Mouse (Mus musculus) kidney, postnatal 4 days (tissue): ENCODE measurements around the gene Golga5.
"Not testable (repeated sequence)": the region's sequence is repeated elsewhere in the genome, so short reads cannot be mapped to it uniquely, and the experiment has no call there.

Experiments
- DNase-seq, 2 experiments: peaks; one replicate each; pipeline ENCODE4 v3.0.0; 2021; ENCODE audit warnings: mixed read lengths in 2 of 2

Golga5 gene

DNA sequence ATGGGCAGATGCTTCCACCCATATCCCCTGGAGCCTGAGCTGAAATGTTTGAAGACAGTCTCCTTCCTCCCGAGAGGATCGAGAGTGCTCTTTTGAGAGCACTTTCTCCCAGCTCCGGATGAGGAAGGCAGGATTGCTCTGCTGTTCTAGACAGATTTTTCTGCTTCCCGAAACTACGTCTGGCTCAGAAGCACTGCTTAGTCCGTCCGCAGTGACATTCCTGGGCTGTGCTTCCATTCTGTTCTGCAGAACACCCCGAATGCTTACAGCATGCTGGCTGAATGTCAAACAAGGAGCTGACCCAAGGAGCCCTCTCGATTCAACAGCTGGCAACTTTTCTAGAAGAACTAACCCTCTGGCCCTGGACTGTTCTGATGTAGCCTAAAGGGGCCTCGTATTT lies 18.5 kb upstream of the Golga5 start:
- no peak for DNase-seq

DNA sequence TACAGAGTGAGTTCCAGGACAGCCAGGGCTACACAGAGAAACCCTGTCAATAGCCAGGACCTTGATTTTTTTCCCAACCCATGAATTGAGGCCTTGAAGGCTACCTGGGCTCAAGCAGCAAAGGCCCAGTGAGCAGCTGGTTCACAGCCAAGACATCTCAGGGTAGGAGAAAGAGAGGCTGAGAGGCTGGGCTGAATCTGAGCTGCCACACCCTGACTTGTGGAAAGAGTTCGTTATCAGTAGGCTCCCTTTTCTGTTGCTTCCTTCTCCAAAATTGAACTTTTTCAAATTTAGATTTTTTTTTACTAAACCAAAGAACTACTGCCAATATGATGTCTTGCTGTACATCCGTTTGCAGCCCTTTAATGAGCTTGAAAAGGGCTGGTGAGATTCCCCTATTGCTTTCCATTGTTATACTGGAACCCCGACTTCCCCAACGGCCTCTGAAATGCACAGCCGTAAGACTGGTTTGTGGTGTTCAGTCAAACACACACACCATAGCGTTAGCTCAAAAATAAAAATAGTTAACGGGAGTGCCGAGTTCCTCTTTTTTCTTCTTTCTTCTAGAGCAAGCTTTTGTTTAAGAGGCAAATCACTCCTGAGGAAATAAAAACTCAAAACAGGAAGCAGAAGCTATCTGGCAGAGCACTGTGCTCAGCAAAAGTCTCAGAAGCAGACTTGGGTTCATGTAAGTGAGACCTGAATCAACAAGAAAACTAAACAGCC lies 17.6 kb upstream of the Golga5 start:
- DNase-seq: no peak

DNA sequence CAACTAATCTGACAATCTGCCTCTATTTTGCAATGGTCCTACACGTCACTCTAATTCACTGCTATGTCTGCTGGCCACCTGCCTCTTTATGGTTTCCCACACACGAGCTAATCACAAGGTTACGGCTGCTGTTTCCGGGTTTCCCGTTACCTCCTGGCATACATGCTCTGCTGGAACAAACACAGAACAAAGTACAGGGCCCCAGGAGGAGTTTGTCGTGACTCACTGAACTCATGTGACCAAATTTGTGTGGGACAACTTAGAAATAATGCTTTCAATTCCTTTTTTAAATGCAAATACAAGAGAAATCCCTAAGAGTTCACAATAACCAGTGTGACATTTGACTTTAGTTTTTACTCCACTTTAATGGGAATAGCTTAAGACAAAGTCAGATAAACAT lies 15.4 kb upstream of the Golga5 start:
- peak; percentile 27 to 48 for DNase-seq

DNA sequence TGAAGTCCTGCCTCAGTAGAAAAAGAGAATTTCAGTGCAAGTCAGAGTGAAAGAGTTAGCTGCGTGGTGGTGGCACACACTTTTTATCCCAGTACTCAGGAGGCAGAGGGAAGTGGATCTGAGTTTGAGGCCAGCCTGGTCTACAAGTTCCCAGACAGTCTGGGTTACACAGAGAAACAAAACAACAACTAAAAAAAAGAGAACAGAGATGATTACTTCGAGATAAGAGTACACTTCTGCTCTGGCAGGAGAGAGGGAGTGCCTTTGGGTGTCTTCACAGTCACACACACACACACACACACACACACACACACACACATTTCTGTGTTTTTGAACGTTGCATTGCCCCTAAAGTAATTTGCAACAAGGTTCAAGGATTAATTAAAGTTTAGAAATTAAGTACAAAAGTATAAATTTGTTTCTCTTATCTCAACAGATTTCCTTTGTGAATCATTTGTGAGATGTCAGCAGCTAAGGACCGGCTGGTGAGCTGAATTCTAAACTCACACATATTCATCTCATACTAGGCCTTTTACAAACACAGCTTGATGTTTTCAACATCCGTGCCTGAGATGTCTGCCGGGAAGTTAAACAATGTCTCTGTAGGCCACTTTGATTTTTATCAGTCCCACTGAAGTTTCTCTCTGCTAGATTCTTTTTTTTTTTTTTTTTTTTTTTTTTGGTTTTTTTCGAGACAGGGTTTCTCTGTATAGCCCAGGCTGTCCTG lies 12.3 kb upstream of the Golga5 start:
- no peak for DNase-seq

DNA sequence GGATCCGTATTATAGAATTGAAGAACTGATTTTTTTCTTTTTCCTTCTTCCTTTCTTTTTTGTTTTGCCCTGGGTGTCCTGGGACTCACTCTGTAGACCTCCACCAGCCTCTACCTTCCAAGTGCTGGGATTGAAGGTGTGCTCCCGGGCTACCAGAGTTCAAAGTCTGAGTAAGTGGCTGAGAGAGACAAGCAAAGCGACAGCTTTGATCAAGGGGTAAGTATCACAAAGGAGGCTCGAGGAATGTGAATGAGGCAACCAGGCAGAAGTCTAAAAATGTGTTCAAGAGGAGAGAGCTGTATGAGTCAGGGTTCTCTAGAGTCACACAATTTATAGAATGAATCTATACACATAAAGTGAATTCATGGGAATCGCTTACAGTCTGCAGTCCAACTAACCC lies 8.9 kb upstream of the Golga5 start:
- DNase-seq: no peak

DNA sequence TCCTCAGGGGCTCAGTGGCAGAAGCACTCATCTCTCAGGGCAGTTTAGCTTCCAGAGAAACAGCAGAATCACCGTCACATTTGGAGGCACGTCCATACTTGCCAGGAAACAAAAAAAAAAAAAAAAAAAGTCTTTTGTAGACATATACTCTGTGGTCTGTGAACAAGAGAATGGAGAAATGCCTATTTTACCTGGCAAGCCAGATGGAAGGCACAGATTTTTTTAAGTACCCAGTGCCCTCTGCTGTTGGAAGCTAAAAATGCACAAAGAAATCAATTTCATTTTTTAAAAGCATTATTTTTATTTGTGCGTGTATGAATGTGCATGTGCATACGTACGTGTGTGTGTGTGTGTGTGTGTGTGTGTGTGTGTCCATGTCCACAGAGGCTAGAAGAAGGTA lies 7.8 kb upstream of the Golga5 start:
- no peak for DNase-seq

DNA sequence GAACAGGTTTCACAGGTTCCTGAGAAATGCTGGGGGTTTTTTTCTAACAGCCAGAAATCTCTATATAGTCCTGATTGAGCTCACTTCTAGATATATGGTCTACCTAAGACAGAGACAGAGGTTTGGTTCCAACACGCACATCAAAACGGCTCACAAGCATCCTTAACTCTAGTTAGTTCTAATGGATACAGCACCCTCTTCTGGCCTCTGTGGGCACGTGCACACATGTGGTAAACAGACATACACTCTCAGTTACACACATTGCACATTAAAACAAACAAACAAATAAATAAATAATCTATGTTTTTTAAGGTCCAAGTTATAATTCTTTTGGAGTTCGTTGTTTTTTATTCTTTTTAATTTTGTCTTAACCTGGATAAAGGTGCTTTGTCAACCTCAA lies 4.3 kb upstream of the Golga5 start:
- peak in 1 of 2 experiments; percentile 9 for DNase-seq

DNA sequence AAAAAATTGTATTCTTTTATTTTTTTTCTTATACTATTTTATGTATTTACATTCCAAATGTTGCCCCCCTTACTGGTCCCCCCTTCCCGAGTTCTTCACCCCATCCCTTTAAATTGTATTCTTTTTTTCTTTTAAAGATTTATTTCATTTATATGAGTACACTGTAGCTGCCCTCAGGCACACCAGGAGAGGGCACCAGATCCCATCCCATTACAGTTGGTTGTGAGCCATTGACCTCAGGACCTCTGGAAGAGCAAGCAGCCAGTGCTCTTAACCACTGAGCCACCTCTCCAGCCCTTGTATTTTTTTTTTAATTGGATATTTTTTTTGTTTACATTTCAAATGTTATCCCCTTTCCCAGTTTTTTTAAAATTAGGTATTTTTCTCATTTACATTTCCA lies 799 bp upstream of the Golga5 start:
- DNase-seq: no peak

DNA sequence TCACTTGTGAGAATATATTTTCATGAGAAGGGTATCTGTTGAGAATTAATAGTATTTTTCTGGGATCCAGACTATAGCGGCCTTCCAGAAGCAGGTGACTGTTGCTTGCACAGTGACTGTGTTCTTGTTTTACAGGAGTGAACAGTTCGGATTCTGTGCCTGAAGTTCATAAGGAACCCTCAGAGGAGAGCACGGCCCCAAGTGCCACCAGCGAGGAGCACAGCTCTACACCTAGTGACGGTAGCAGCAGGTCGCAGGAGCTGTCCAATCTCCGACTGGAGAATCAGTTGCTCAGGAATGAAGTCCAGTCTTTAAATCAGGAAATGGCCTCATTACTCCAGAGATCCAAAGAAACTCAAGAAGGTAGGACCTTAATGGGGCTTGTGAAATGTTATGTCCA lies 5.5 kb downstream of the Golga5 start:
- no peak for DNase-seq

DNA sequence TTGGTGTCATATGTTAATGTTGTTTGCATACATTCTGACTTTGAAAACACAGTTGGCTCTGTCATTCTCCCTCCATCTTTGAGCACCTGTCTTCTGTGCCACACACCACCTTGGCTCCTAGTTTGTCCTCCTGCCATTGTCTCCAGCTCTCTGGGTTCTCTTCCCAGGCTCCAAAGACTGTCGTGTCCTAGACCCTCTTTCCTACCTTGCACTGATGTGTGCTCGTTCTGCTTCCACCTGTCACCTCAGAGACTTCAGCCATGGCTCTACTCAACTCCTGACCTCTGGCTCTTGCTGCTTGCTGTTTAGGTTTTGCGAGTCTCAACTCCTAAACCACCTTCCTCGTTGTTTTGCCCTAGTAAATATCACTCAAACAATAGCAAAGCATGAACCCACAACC lies 11.5 kb downstream of the Golga5 start:
- DNase-seq: no peak

DNA sequence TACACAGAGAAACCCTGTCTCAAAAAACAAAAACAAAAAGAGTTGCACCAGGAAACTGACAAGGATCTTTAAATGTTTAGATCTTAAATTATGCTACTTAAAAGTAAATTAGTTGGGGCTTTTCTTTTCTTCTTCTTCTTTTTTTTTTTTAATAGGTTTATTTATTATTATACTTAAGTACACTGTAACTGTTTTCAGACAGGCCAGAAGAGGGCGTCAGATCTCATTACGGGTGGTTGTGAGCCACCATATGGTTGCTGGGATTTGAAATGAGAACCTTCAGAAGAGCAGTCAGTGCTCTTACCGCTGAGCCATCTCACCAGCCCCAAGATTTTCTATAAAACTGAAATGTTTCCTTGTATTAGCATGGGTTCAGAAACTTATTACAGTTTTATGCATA lies 16.0 kb downstream of the Golga5 start:
- DNase-seq: no peak

DNA sequence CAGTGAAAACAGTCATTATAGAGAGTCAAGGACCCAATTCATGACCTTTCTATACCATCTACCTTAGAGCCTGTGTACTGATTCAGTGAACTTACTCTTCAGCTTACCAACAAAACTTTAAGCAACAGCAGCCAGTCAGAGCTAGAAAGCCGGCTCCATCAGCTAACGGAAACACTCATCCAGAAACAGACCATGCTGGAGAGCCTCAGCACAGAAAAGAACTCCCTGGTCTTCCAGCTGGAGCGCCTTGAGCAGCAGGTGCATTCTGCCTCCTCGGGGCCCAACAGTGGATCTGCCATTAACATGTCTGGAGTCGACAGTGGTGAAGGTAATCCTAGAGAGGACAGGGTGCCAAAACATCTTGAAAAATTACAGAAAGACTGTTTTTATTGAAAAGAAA lies 23.0 kb downstream of the Golga5 start:
- no peak for DNase-seq

DNA sequence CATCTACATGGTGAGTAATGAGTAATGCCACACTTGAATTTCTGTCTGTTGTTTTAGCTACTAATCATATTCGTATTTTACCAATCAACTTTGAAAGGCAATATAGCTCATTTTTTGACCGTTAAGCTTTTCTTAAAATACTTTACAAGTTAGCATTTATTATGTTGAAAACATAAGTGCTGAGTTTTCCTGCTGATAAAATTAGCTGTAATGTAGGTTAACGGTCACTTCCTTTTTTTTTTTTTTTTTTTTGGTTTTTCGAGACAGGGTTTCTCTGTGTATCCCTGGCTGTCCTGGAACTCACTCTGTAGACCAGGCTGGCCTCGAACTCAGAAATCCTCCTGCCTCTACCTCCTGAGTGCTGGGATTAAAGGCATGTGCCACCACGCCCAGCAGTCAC lies 26.8 kb downstream of the Golga5 start:
- not testable (repeated sequence) for DNase-seq

DNA sequence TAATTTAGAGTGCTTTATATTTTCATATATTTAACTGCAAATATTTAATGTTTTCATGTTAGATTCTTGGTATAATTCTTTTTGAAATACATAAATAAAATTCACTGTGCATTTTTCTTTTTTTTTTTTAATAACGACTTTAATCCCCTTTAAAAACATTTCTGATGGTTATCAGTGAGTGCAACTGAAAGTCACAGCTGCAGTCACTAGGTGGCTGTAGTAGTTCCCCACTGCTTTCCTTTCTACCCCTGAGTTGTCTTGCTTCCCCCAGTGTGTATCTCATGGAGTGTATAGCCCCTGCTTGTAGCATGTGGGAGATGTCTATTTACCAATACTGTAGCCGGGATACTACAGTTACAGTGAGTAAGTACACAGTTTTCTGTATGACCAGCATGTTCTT lies 29.0 kb downstream of the Golga5 start:
- DNase-seq: no peak

DNA sequence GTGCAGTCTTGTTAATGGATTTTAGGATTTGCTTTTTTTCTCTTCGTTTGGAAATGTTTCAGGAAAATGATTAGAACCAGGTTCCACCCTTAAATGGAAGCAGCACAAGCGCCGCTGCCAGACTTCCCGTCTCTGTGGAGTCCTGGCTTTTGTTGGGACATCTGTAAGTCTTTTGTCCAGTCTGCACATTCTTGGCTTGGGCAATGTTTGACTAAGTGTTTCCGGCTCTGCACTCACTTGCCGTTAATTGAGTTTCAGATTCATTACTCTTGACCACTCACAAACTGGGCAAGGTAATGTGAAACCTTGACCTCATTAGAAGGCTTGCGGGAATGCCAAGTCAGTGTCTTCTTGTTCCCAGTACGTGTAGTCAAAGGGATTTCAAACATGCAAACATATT lies 29.8 kb downstream of the Golga5 start:
- DNase-seq: peak; percentile 30 to 64

DNA sequence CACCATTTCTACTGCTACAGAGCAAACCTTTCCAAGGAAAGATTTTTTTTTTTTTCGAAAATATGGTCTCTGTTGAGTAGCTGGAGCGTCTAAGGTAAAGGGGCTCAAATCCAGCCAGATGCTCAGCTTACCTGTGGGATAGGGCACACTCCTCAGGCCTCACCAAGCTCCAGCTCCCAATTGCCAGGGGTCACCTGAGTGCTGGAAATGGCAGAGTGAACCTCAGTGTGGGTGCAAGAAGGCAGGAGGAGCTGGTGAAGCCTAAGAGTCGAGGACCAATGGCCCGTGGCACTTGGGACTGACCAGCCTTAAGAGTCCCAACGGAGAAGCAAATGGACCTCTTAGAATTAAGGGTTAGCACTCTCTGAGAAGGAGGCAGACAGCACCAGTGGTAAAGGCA lies 30.3 kb downstream of the Golga5 start:
- DNase-seq: peak; percentile 18 to 19

DNA sequence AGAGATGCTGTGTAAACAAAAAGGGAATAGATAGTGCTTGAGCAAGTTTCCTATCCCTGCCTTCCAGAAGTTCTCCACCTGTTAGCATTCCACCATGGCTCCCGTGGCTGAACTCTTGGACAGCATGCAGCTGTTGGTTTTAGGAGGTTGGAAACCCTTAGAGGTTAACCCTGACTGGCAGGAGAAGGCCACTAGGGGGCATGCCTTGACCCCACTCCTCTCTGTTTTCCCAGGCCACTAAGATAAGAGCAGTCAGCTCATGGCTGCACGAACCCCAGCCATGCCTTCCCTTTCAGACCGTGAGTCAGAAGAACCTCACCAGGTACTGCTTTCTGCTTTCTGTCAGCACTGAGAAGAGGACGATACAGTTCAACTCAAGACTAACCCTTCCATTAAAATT lies 30.8 kb downstream of the Golga5 start:
- DNase-seq: peak; percentile 27 to 42

DNA sequence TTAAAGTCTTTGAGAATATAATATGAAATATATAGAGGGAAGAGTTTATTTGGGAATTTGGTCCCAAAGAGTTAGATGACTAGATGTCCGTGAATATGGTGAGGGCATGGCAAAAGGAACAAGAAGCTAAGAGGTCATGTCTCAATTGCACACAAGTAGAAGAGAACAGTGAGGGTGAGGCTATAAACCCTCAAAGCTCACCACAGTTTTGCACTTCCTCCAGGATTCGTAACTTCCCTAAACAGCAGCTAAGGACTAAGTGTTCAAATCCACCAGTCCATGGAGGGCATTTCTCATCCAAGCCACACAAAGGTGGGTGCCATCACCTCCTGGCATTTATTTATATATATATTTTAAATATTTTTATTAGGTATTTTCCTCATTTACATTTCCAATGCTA lies 32.1 kb downstream of the Golga5 start:
- no peak for DNase-seq

DNA sequence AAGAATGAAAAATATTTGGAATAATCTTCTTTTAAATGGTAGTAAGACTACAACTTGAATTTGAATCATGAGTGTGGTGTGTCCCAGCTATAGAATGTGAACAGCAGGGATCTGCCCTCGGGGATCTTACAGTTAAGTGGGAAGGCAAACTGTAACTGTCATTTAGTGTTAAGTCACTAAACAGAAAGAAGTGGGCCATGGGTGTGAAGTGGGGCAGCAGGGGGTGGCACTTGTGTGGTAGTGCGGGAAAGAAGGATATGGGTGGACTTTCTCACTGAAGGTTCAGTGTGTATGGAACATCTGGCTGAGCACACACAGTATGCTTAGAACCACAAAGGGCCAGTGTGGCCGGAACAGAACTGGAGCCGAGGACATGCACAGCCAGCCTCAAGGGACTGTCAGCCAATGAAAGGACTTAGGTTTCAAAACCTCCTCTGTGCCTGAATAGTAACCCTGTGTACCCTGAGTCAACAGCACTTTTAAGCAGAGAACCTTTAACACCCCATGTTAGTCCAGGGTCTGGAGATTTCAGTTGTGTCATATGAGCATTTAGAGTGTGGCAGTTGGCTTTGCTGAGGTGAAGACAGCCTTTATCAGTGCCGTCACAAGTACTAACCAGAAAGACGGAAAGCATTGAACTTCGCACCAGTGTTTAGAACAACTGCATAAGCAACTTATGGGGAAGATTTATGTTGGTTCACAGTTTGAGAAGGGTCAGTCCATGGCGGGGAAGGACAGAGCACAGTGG lies 33.1 kb downstream of the Golga5 start:
- no peak for DNase-seq

DNA sequence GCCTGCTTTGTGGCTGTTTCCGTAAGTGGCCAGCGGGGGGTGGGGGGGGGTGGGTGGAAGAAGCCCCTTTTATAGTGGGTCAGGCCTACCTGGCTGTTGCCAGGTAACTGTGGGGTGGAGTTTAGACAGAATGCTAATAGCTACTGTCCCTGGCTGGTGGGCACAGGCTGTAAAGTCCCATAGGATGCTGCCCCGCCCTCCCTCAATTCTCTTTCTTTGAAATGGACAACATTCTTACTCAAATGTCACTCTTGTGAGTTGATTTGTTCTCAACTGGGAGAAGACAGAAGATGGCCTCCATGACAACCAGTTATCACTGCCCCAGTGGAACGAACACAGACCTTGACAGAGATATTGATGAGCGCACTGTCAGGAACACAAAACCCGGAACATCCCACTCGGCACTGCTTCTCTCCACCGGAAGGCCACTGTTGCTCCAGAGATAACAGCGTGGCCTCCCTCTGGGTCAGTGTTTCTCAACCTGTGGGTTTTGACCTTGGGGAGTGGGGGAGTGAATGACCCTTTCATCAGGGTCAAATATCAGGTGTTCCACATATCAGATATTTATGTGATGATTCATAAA lies 36.3 kb downstream of the Golga5 start:
- DNase-seq: no peak

DNA sequence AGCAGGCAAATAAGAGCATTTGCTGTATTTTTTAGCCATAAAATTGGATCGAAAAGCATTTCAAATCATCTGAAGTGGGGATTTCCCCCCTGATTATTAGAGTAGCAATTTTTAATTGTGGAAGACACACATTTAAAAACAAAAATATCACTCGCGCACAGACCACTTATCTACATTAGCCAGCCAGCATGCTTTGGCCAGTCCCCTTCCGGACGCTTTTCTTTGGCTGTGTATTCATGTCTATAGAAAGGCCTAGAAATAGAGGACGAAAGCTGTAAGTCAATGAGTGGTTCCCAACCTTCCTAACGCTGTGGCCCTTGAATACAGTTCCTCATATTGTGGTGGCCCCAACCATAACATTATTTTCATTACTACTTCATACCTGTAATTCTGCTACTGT lies 37.0 kb downstream of the Golga5 start:
- DNase-seq: no peak

DNA sequence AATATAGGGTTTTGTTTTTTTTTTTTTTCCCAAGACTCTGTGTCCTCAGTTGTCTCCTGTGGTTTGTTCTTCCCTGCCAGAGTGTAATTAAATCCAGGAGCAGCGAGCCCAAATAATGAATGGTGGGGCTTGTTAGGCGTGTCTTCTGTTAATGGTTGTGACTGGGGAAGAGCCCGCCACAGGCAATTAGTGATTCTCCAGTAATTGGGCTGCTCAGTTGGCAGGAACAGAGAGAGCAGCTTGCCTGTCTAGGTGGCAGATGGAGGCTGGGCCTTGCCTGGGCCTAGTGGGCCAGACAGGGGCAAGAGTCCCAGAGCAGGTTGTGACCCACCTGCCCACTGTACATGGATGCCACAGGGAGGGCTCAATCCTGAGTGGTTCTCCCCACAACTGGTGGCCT lies 42.4 kb downstream of the Golga5 start:
- no peak for DNase-seq

DNA sequence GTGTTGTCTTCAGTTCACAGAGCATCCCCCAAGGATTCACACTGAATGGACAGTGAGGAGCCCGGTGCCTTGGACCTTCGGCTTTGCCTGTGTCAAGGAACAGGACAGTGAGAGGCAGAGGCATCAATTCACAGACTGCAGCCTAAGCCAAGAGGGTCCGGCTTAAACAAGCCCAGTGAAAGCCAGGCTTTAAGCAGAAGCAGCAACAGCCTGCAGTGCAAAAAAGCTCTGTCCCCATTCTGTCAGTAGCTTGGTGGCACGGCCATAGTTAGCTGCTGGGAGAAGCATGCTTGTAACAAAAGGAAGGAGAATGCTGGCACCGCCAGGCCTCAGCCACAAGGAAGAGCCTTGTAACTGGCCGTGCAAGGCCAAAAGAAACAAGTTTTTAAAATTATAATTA lies 45.2 kb downstream of the Golga5 start:
- DNase-seq: no peak

DNA sequence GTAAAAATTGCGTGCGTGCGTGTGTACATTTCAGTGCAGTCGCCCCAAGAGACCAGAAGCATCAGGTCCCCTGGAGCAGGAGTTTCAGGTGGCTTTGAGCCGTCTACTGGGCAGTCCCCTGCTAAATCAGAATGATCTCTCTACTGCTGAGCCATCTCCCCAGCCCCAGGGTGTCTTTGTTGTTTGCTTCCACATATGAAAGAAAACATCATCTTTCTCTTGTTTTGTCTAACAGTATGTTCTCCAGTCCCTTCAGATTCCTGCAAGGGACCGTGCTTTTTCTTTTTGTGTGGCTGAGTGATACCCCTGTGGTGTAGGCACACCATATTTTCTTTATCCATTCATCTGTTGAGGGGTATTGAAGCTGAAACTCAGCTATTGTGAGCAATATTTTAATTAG lies 45.8 kb downstream of the Golga5 start:
- no peak for DNase-seq
